Mouse (Mus musculus): ENCODE data around the gene Gm4312. TPM values are rescaled to one million over a fixed set of nuclear protein-coding genes. Genes with fewer than 3 reads are reported as not detected.

Gene Gm4312
- polyA plus RNA-seq, 1 experiment from 2014 or later: not detected

Other genes with a start within 250 kb of the Gm4312 start
- not detected in 2 replicates for gene Gm4301, start 46.9 kb downstream of the Gm4312 start, polyA plus RNA-seq (2015; fragmentation: Nextera tagmentation; extraction: Ambion mirVana)
- gene Gm4302, start 41.7 kb downstream of the Gm4312 start, polyA plus RNA-seq (2015; fragmentation: Nextera tagmentation; extraction: Ambion mirVana): not detected in 2 replicates
- not detected in 2 replicates for gene Gm4303, start 36.6 kb downstream of the Gm4312 start, polyA plus RNA-seq (2015; fragmentation: Nextera tagmentation; extraction: Ambion mirVana)
- not detected in 2 replicates for gene Gm4305, start 31.5 kb downstream of the Gm4312 start, polyA plus RNA-seq (2015; fragmentation: Nextera tagmentation; extraction: Ambion mirVana)
- not detected in 2 replicates for gene Gm4307, start 21.2 kb downstream of the Gm4312 start, polyA plus RNA-seq (2015; fragmentation: Nextera tagmentation; extraction: Ambion mirVana)
- 2.5 TPM in 2 replicates for gene Tmtc3, start 104.8 kb upstream of the Gm4312 start, polyA plus RNA-seq (2015; fragmentation: Nextera tagmentation; extraction: Ambion mirVana)
- gene Cep290, start 105.0 kb upstream of the Gm4312 start, polyA plus RNA-seq (2015; fragmentation: Nextera tagmentation; extraction: Ambion mirVana): 1.7 TPM in 2 replicates
- 5.0 and 5.1 TPM in 2 replicates for gene 4930430F08Rik, start 207.9 kb upstream of the Gm4312 start, polyA plus RNA-seq (2015; fragmentation: Nextera tagmentation; extraction: Ambion mirVana)
- gene 1700017N19Rik, start 207.9 kb upstream of the Gm4312 start, polyA plus RNA-seq (2015; fragmentation: Nextera tagmentation; extraction: Ambion mirVana): not detected in 2 replicates